Mouse (Mus musculus): Measurements from ENCODE around the gene Zfp704. TPM values are rescaled to one million over a fixed set of nuclear protein-coding genes. Genes with fewer than 3 reads are reported as not detected.
A peak's percentile ranks its signal among the peaks of the same experiment; 100 is the strongest.

Zfp704 gene
- polyA plus RNA-seq, 1 experiment, result 0.80 TPM

DNA sequence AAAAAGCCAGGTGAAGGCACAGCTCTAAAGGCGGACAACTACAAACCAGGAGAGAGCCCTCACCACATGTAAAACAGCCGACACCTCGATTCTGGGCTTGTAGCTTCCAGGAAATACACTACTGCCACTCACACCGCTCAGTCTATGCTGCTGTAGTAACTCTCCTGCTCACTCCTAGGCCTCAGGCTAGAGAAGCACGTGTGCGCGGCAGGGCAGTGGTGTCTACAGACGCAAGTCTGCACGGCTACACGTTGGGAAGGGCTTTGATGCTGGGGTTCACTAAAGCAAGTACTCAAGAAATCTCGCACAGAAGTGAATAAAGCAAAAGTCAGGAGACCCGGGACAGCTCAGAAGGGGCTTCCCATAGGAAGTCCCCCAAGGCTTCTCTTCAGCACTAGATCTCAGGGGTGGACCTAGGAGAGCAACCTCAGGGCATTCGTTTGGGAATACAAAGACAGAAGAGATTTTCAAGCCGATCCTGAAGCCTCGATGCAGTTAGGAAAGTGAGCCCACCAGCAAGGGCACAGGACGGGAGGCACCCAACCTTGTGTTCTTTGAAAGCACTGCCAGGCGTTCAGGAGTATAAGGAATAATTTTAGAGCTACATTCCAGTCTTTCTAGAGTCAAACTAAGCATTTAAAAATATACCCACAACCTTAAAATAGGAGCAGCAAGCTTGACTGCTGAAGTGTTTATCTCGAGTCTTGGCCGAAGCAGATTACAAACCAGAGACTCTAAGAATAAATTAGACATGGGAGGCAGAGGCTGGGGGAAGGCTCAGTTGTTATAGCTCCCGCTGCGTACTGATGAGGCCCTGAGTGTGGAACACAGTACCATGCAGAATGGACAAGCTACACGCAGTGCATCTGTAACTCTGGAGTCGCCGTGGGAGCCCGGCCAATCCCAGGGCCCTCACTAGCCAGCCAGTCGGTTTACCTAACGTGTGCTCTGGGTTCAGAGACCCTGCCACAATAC, 168.0 kb downstream of the Zfp704 start:
- no peak for TF ChIP-seq POLR2A (IDR thresholded peaks at IDR 0.05; ENCODE audit: insufficient read length, low read depth)
- no peak for TF ChIP-seq CEBPB (IDR thresholded peaks at IDR 0.05; ENCODE audit: insufficient read depth, poor library complexity, severe bottlenecking)
- no peak for TF ChIP-seq SRF (IDR thresholded peaks at IDR 0.05; ENCODE audit: control insufficient read depth, insufficient read length, low read depth)
- no peak for TF ChIP-seq REST (IDR thresholded peaks at IDR 0.05; ENCODE audit: insufficient read depth, insufficient read length)
- no peak for TF ChIP-seq POLR2AphosphoS2 (IDR thresholded peaks at IDR 0.05; ENCODE audit: insufficient read length, low read depth)
- no peak for TF ChIP-seq TCF3 (IDR thresholded peaks at IDR 0.05; ENCODE audit: insufficient read length, low read depth)
- TF ChIP-seq MYOG (IDR thresholded peaks at IDR 0.05; ENCODE audit: control insufficient read depth in 1 of 3, insufficient read depth in 1 of 3, insufficient read length in 2 of 3, low read depth in 2 of 3), result no peak
- no peak for TF ChIP-seq USF1 (IDR thresholded peaks at IDR 0.05; ENCODE audit: low read depth)
- no peak for TF ChIP-seq TCF12 (IDR thresholded peaks at IDR 0.05; ENCODE audit: insufficient read depth, poor library complexity, severe bottlenecking)
- no peak for TF ChIP-seq MAX (IDR thresholded peaks at IDR 0.05; ENCODE audit: low read depth)
- TF ChIP-seq MYOD1 (IDR thresholded peaks at IDR 0.05; ENCODE audit: control insufficient read depth in 1 of 3, insufficient read length in 2 of 3, low read depth in 2 of 3), result no peak
- no peak for TF ChIP-seq E2F4 (IDR thresholded peaks at IDR 0.05; ENCODE audit: insufficient read depth)
- no peak overlapping the region for H3K4me2 ChIP-seq (ENCODE audit: low read depth)

GRCm38 (mm10) chr3:9440466-9440865, 169.4 kb downstream of the Zfp704 start:
- Histone ChIP-seq H3K4me2 (ENCODE audit: low read depth) (no peak overlapping the region), H3K79me2 (ENCODE audit: control insufficient read depth, insufficient read depth) (no peaks in the 10 kb centered on the region), H3ac (ENCODE audit: control insufficient read depth, insufficient read length) (no peak overlapping the region), H3K36me3 (ENCODE audit: control insufficient read depth, insufficient read depth) (no peaks in the 10 kb centered on the region), H3K4me3 (no peak overlapping the region), H3K27me3 (ENCODE audit: control insufficient read depth, insufficient read depth, insufficient read length) (no peaks in the 10 kb centered on the region)
- TF ChIP-seq TCF3 (IDR thresholded peaks at IDR 0.05; ENCODE audit: insufficient read length, low read depth), result no peak
- TF ChIP-seq E2F4 (IDR thresholded peaks at IDR 0.05; ENCODE audit: insufficient read depth), result no peak
- TF ChIP-seq MYOD1 (IDR thresholded peaks at IDR 0.05; ENCODE audit: control insufficient read depth in 1 of 3, insufficient read length in 2 of 3, low read depth in 2 of 3), result peak in 1 of 3 experiments; percentile 10
- no peak for TF ChIP-seq REST (IDR thresholded peaks at IDR 0.05; ENCODE audit: insufficient read depth, insufficient read length)
- TF ChIP-seq TCF12 (IDR thresholded peaks at IDR 0.05; ENCODE audit: insufficient read depth, poor library complexity, severe bottlenecking), result no peak
- peak in 1 of 3 experiments; percentile 24 for TF ChIP-seq MYOG (IDR thresholded peaks at IDR 0.05; ENCODE audit: control insufficient read depth in 1 of 3, insufficient read depth in 1 of 3, insufficient read length in 2 of 3, low read depth in 2 of 3)
- TF ChIP-seq POLR2A (IDR thresholded peaks at IDR 0.05; ENCODE audit: insufficient read length, low read depth), result no peak

More for the DNA sequence above, 168.0 kb downstream of the Zfp704 start:
- no peaks in the 10 kb centered on the region for H3K36me3 ChIP-seq (ENCODE audit: control insufficient read depth, insufficient read depth)
- H3ac ChIP-seq (ENCODE audit: control insufficient read depth, insufficient read length), result no peak overlapping the region
- H3K27me3 ChIP-seq (ENCODE audit: control insufficient read depth, insufficient read depth, insufficient read length), result no peaks in the 10 kb centered on the region
- H3K4me3 ChIP-seq, result no peak overlapping the region
- H3K79me2 ChIP-seq (ENCODE audit: control insufficient read depth, insufficient read depth), result no peaks in the 10 kb centered on the region

- no peaks in the 10 kb centered on the region for H3K79me2 ChIP-seq (ENCODE audit: control insufficient read depth, insufficient read depth)
- no peaks in the 10 kb centered on the region for H3K27me3 ChIP-seq (ENCODE audit: control insufficient read depth, insufficient read depth, insufficient read length)
- H3K4me2 ChIP-seq (ENCODE audit: low read depth), result no peak overlapping the region
- no peak overlapping the region for H3ac ChIP-seq (ENCODE audit: control insufficient read depth, insufficient read length)
- H3K36me3 ChIP-seq (ENCODE audit: control insufficient read depth, insufficient read depth), result no peaks in the 10 kb centered on the region
- H3K4me3 ChIP-seq, result no peak overlapping the region
- TF ChIP-seq CEBPB (IDR thresholded peaks at IDR 0.05; ENCODE audit: insufficient read depth, poor library complexity, severe bottlenecking) (no peak), POLR2AphosphoS2 (IDR thresholded peaks at IDR 0.05; ENCODE audit: insufficient read length, low read depth) (no peak), TCF3 (IDR thresholded peaks at IDR 0.05; ENCODE audit: insufficient read length, low read depth) (no peak), MYOG (IDR thresholded peaks at IDR 0.05; ENCODE audit: control insufficient read depth in 1 of 3, insufficient read depth in 1 of 3, insufficient read length in 2 of 3, low read depth in 2 of 3) (no peak), POLR2A (IDR thresholded peaks at IDR 0.05; ENCODE audit: insufficient read length, low read depth) (no peak), E2F4 (IDR thresholded peaks at IDR 0.05; ENCODE audit: insufficient read depth) (no peak), SRF (IDR thresholded peaks at IDR 0.05; ENCODE audit: control insufficient read depth, insufficient read length, low read depth) (no peak), MYOD1 (IDR thresholded peaks at IDR 0.05; ENCODE audit: control insufficient read depth in 1 of 3, insufficient read length in 2 of 3, low read depth in 2 of 3) (no peak), REST (IDR thresholded peaks at IDR 0.05; ENCODE audit: insufficient read depth, insufficient read length) (no peak), TCF12 (IDR thresholded peaks at IDR 0.05; ENCODE audit: insufficient read depth, poor library complexity, severe bottlenecking) (no peak), USF1 (IDR thresholded peaks at IDR 0.05; ENCODE audit: low read depth) (no peak), MAX (IDR thresholded peaks at IDR 0.05; ENCODE audit: low read depth) (no peak)
These were observed 170.1 kb downstream of the Zfp704 start for GRCm38 (mm10) chr3:9439619-9440286.

GRCm38 (mm10) chr3:9436256-9436655, 173.6 kb downstream of the Zfp704 start:
- no peaks in the 10 kb centered on the region for H3K27me3 ChIP-seq (ENCODE audit: control insufficient read depth, insufficient read depth, insufficient read length)
- H3K4me2 ChIP-seq (ENCODE audit: low read depth), result no peak overlapping the region
- H3K4me3 ChIP-seq, result no peak overlapping the region
- no peaks in the 10 kb centered on the region for H3K79me2 ChIP-seq (ENCODE audit: control insufficient read depth, insufficient read depth)
- H3ac ChIP-seq (ENCODE audit: control insufficient read depth, insufficient read length), result no peak overlapping the region
- no peaks in the 10 kb centered on the region for H3K36me3 ChIP-seq (ENCODE audit: control insufficient read depth, insufficient read depth)
- TF ChIP-seq MYOD1 (IDR thresholded peaks at IDR 0.05; ENCODE audit: control insufficient read depth in 1 of 3, insufficient read length in 2 of 3, low read depth in 2 of 3) (no peak), USF1 (IDR thresholded peaks at IDR 0.05; ENCODE audit: low read depth) (no peak), SRF (IDR thresholded peaks at IDR 0.05; ENCODE audit: control insufficient read depth, insufficient read length, low read depth) (no peak), MAX (IDR thresholded peaks at IDR 0.05; ENCODE audit: low read depth) (no peak)
